Mouse (Mus musculus) spleen, adult 2 months (tissue): ENCODE measurements around the gene Cmip.

Experiments used
- CTCF ChIP-seq: fragments of 200-500 bp; IDR thresholded peaks from 2 replicates; pipeline ENCODE4 v1.5.1; 2011; ENCODE audit warnings: mild to moderate bottlenecking, inconsistent platforms; ENCODE audit not compliant: insufficient read depth, insufficient read length, insufficient replicate concordance; ENCODE audit errors: extremely low read depth
- POLR2A ChIP-seq: fragments of 200-500 bp; IDR thresholded peaks from 2 replicates; pipeline ENCODE4 v1.6.1; 2011; ENCODE audit warnings: low read depth, low read length, inconsistent platforms

DNA sequence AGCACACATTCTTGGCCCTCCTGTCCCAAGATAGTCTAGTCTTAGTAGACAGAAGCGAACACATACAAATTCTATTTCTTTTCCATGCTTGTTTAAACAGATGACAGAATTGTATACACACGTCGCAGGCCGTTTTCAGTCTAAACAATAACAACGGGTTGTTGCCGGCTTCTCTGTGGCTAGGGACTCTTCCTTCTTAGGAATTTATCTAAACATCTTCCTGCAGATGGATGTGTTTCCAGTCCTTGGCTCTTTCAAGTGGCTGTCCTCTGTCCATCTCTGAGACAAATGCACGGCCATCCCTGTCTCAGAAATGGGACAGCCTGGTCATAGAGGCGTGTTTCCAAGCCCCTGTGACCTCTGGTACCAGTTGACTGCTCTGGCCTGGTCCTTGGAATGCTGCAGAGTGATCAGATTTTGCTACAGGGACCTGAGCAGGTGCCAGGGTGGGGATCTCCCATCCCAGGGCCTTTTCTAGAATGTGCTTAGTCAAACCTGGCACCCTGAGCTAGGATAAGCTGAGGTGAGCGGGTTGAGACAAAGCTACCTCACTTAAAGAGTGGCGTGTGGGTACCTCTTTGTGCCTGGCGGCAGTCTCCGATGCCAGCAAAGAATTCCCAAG is 52.9 kb downstream of the Cmip start:
- TF ChIP-seq POLR2A (no peak), CTCF (no peak)
